Mouse (Mus musculus): ENCODE data around the gene Gapvd1. TPM values are rescaled to one million over a fixed set of nuclear protein-coding genes. Genes with fewer than 3 reads are reported as not detected.
"Not testable (repeated sequence)": the region's sequence is repeated elsewhere in the genome, so short reads cannot be mapped to it uniquely, and the experiment has no call there.

Gene Gapvd1
- polyA plus RNA-seq, 1 experiment from 2014 or later, result 97.3 TPM

DNA sequence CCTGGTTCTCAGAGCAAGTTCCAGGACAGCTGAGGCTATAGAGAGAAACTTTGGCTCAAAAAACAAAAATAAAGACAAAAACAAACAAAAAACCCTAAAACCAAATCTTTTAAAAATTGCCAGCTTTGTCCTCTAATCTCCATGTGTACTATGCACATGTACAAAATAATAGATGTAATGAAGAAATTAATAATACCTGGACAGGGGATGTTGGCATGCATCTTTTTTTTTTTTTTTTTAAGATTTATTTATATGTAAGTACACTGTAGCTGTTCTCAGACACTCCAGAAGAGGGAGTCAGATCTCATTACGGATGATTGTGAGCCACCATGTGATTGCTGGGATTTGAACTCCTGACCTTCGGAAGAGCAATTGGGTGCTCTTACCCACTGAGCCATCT lies 37.5 kb upstream of the Gapvd1 start:
- not testable (repeated sequence) for H3K4me3 ChIP-seq; H3K4me2 ChIP-seq (replicated peaks); H3K9me3 ChIP-seq; H3K27ac ChIP-seq; H3K9ac ChIP-seq; H3K27me3 ChIP-seq; H3K4me1 ChIP-seq; ATAC-seq (ENCODE audit: low FRiP score, low read depth)
- peaks cover 52% of the 10 kb centered on the region for H3K36me3 ChIP-seq
- WGBS, result 90% methylated on average over 2 of the region's 2 CpGs

DNA sequence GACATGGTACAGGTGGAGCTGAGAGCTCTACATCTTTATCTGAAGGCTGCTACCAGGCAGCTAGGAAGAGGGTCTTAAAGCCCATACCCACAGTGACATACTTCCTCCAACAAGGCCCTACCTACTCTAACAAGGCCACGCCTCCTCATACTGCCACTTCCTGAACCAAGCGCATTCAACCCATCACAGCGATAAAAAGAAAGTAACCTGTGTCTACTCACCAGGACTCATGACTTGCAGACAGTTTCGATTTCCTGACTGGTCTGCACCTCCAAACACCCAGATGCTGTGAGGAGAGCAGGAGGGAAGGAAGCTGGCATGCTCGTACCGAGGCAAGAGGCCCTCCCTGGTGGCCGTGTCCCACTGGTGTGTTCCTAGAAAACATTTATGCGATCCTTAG lies 35.2 kb upstream of the Gapvd1 start:
- Histone ChIP-seq H3K27ac (no peak overlapping the region), H3K36me3 (peaks cover 57% of the 10 kb centered on the region), H3K9ac (no peak overlapping the region), H3K27me3 (no peaks in the 10 kb centered on the region), H3K4me1 (no peaks in the 10 kb centered on the region), H3K9me3 (no peaks in the 10 kb centered on the region), H3K4me2 (replicated peaks) (no peak overlapping the region), H3K4me3 (no peak overlapping the region)
- 93% methylated on average over 8 of the region's 8 CpGs for WGBS
- no peak for ATAC-seq (ENCODE audit: low FRiP score, low read depth)

DNA sequence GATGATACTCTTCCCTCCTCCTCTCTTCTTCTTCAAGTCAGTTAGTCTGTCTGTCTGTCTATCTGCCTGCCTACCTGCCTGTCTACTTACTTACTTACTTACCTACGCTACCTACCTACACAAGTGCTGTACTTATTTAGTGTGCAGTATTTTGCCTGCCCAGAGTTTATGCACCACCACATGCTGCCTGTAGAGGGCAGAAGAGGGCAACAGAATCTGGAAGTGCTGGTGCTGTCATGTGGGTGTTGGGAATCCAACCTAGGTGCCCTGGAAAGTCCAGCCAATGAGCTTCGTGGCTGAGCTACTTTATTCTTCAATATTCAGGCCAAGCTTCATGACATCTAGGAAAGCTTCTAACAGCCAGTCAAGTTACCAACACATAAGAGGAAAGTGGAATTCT lies 29.1 kb upstream of the Gapvd1 start:
- Histone ChIP-seq H3K36me3 (peaks cover 85% of the 10 kb centered on the region), H3K27me3 (no peaks in the 10 kb centered on the region), H3K27ac (no peak overlapping the region), H3K4me1 (no peaks in the 10 kb centered on the region), H3K9ac (no peak overlapping the region), H3K4me3 (no peak overlapping the region), H3K9me3 (no peaks in the 10 kb centered on the region), H3K4me2 (replicated peaks) (no peak overlapping the region)
- 82% methylated on average over 2 of the region's 2 CpGs for WGBS
- no peak for ATAC-seq (ENCODE audit: low FRiP score, low read depth)

DNA sequence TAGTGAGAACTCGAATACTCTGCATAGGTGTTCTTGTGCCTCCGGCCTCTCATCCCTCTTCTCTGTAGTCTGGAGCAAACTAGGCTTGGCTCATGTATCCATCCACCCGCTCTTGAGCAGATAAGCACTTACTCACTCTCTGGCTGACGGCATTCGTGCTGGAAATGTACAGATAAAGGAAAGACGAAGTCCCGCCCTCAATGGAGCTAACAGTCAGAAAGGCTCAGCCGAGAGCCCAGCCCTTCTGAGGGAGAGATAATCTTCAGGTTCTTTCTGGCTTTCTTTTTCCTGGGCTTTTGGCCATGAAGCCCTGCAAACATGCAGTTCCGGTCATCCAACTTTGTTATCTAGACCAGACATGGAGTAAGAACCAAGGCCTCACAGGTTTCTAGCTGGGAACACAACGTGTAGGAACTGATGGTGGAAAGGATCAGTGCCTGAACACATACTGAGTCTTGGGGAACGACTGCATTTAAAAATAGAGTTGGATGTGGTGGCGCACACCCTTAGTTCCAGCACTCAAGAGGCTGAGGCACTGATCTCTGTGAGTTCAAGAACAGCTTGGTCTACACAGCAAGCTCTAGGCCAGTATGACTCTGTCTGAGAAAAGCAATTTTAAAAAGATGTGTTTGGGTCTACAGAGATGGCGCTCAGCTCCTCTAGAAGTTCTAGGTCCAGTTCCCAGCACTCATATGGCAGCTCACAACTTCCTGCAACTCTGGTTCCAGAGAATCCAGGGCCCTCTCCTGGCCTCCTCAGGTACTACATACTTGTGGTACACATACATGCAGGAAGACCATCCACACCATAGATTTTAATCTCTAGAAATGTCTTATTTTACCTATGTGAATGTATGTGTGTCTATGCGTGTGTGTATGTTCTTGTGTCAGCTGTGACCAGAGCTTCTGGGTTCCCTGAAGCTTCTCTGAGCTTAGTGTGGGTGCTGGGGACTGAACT lies 28.3 kb upstream of the Gapvd1 start:
- H3K4me1 ChIP-seq, result no peaks in the 10 kb centered on the region
- WGBS, result 92% methylated on average over 14 of the region's 14 CpGs
- H3K27me3 ChIP-seq, result no peaks in the 10 kb centered on the region
- no peak overlapping the region for H3K9ac ChIP-seq
- peaks cover 87% of the 10 kb centered on the region for H3K36me3 ChIP-seq
- no peak overlapping the region for H3K27ac ChIP-seq
- H3K9me3 ChIP-seq, result no peaks in the 10 kb centered on the region
- no peak overlapping the region for H3K4me2 ChIP-seq (replicated peaks)
- no peak for ATAC-seq (ENCODE audit: low FRiP score, low read depth)
- H3K4me3 ChIP-seq, result no peak overlapping the region

DNA sequence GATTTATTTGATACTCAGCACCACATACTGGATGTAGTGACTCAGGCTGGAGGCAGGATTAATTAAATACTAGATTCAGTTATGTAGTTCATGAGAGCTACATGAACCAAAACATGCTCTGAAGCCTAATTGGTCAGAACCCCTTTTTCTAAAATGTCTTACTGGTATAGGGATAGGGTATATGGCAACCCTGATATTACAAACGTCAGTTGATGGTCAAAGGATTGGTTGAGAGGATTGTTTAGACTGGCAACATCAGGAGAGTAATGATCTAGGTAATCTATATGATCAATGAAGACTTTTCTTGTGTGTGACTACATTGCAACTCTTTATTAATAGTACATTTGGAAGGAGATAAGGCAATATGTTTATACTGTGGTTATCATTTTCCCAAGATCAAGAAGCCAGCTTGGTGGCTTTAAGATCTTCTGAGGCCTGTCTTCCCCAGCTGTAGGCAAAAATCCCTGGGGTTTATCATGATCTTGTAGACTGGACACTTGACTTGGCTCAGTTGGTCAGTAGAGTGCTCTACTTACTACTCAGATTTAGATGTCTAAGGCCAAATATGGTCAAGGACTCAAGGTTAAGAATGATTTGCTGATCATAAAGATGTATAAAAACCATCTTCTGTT lies 22.3 kb upstream of the Gapvd1 start:
- WGBS, result 49% methylated on average over 1 of the region's 1 CpGs
- no peaks in the 10 kb centered on the region for H3K9me3 ChIP-seq
- peak overlapping the region; percentile 15; the same call in 1 of the 2 replicates for H3K4me3 ChIP-seq
- peak overlapping the region; percentile 71 for H3K4me2 ChIP-seq (replicated peaks)
- no peak overlapping the region for H3K27ac ChIP-seq
- H3K4me1 ChIP-seq, result peaks cover 43% of the 10 kb centered on the region
- H3K9ac ChIP-seq, result no peak overlapping the region
- H3K36me3 ChIP-seq, result peaks cover 88% of the 10 kb centered on the region
- no peaks in the 10 kb centered on the region for H3K27me3 ChIP-seq
- ATAC-seq (ENCODE audit: low FRiP score, low read depth), result no peak

DNA sequence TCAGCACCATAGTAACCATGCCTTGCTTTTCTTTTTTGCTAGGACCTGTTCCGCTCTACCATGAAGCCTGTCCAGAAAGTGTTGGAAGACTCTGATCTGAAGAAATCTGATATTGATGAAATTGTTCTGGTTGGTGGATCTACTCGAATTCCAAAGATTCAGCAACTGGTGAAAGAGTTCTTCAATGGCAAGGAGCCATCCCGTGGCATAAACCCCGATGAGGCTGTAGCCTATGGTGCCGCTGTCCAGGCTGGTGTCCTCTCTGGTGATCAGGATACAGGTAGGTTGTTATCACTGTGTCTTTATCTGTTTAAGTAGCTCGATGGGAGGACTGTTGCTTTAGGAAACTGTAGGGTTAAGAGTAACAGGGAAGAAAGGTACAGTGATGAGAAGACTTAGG lies 19.5 kb upstream of the Gapvd1 start:
- H3K9ac ChIP-seq, result 0 out of 2 replicates have a peak overlapping the region, but pooled peaks have one; percentile 98
- peaks cover 48% of the 10 kb centered on the region for H3K4me1 ChIP-seq
- H3K27ac ChIP-seq, result no peak overlapping the region
- no peak for ATAC-seq (ENCODE audit: low FRiP score, low read depth)
- H3K27me3 ChIP-seq, result no peaks in the 10 kb centered on the region
- peak overlapping the region; percentile 96 for H3K4me3 ChIP-seq
- H3K36me3 ChIP-seq, result peaks cover 64% of the 10 kb centered on the region
- H3K4me2 ChIP-seq (replicated peaks), result peak overlapping the region; percentile 71
- no peaks in the 10 kb centered on the region for H3K9me3 ChIP-seq
- 89% methylated on average over 6 of the region's 6 CpGs for WGBS

DNA sequence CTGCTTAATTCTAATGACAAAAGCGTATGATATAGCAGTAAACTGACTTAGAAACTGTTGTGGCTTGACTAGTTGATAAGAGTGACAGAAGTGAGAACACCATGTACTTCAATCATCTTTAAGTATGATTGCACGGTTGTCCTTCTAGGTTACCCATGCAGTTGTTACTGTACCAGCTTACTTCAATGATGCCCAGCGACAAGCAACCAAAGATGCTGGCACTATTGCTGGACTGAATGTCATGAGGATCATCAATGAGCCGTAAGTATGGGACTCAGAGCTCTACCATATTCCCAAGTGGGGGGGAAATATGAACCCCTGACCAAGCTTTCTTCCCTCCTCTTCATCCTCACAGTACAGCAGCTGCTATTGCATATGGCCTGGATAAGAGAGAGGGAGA lies 18.6 kb upstream of the Gapvd1 start:
- Histone ChIP-seq H3K27me3 (no peaks in the 10 kb centered on the region), H3K4me3 (peak overlapping the region; percentile 96), H3K9ac (peak overlapping the region; percentile 98), H3K9me3 (no peaks in the 10 kb centered on the region), H3K4me2 (replicated peaks) (peak overlapping the region; percentile 71), H3K27ac (no peak overlapping the region), H3K4me1 (peaks cover 48% of the 10 kb centered on the region), H3K36me3 (peaks cover 56% of the 10 kb centered on the region)
- WGBS, result 90% methylated on average over 4 of the region's 4 CpGs
- ATAC-seq (ENCODE audit: low FRiP score, low read depth), result no peak

DNA sequence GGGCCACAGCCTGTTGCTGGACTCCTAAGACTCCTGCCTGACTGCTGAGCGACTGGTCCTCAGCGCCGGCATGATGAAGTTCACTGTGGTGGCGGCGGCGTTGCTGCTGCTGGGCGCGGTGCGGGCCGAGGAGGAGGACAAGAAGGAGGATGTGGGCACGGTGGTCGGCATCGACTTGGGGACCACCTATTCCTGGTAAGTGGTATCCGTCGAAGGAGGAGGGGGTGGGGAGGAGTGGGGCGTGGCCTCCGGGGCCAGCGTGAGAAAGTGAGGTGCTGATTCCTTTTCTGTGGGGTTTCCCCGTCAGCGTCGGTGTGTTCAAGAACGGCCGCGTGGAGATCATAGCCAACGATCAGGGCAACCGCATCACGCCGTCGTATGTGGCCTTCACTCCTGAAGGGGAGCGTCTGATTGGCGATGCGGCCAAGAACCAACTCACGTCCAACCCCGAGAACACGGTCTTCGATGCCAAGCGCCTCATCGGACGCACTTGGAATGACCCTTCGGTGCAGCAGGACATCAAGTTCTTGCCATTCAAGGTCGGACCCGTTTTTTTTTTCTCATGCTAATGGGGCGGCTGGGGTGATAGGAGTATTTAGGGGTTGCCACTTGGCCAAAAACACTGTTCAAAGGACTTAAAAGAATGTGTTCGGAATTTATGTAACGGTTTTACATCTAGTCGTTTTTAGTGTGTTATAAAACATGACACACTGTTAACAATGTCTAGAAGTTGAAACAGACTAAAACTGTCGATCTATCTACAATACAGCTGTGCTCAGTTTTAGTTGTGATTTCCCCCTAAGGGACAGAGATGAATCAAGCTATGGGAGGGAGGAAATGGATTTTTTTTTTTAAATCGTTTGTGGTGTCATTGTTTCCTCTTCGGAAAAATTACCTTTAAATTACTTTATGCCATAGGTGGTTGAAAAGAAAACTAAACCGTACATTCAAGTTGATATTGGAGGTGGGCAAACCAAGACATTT lies 17.5 kb upstream of the Gapvd1 start:
- Histone ChIP-seq H3K36me3 (peaks cover 45% of the 10 kb centered on the region), H3K4me3 (peak overlapping the region; percentile 96), H3K9me3 (no peaks in the 10 kb centered on the region), H3K9ac (peak overlapping the region; percentile 98), H3K27me3 (no peaks in the 10 kb centered on the region), H3K4me2 (replicated peaks) (peak overlapping the region; percentile 71), H3K27ac (peak overlapping the region; percentile 87), H3K4me1 (peaks cover 48% of the 10 kb centered on the region)
- 4% methylated on average over 50 of the region's 50 CpGs for WGBS
- peak; percentile 25; the same call in 1 of the 2 replicates for ATAC-seq (ENCODE audit: low FRiP score, low read depth)

DNA sequence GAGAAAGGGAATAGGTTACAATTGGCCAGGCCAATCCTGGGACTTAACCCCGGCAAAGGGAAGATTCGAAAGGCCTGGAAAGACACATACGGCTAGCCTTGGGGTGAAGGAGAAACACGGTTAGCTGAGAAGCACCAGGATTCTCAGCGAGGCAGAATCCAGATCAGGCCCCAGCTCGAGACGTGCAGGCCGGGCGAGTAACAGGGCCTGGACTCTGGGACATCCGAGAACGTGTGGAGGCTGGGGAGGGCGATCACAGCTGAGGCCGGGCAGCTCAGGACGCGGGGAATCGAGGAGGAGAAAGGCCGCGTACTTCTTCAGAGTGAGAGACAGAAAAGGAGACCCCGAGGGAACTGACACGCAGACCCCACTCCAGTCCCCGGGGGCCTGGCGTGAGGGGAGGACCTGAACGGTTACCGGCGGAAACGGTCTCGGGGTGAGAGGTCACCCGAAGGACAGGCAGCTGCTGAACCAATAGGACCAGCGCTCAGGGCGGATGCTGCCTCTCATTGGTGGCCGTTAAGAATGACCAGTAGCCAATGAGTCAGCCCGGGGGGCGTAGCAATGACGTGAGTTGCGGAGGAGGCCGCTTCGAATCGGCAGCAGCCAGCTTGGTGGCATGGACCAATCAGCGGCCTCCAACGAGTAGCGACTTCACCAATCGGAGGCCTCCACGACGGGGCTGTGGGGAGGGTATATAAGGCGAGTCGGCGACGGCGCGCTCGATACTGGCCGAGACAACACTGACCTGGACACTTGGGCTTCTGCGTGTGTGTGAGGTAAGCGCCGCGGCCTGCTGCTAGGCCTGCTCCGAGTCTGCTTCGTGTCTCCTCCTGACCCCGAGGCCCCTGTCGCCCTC lies 16.6 kb upstream of the Gapvd1 start, which contains the start of gene Hspa5:
TSS of gene Hspa5 (plus strand) at position 603 of the 859 bp plus-strand sequence.
- Histone ChIP-seq H3K4me1 (peaks cover 42% of the 10 kb centered on the region), H3K36me3 (peaks cover 36% of the 10 kb centered on the region), H3K4me2 (replicated peaks) (peak within 1 kb of the TSS; percentile 74), H3K9me3 (no peaks in the 10 kb centered on the region), H3K4me3 (peak within 1 kb of the TSS; percentile 96), H3K27ac (peak within 1 kb of the TSS; percentile 88), H3K27me3 (no peaks in the 10 kb centered on the region), H3K9ac (peak within 1 kb of the TSS; percentile 98)
- peak; percentile 99 for ATAC-seq (ENCODE audit: low FRiP score, low read depth)
- WGBS, result under 1% methylated on average over 59 of the region's 60 CpGs

DNA sequence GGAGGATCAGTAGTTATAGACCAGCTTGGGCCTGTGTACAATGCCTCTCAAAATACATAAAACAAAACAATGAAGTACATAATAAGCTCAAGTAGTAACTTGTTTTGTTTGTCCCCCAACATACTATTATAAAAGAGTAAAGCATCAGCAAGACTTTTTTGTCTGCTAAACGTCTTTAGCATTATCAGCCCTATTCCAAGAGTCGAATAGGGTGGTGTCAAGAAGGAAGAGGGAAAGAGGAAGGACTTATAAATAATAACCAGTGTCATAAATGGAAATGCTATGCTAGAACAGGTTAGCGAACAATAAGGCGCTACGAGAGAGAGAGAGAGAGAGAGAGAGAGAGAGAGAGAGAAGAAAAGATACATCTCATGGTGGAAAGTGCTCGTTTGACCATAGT lies 15.9 kb upstream of the Gapvd1 start:
- 6% methylated on average over 6 of the region's 6 CpGs for WGBS
- Histone ChIP-seq H3K27ac (peak overlapping the region; percentile 88), H3K27me3 (no peaks in the 10 kb centered on the region), H3K4me3 (peak overlapping the region; percentile 96), H3K4me1 (peaks cover 36% of the 10 kb centered on the region), H3K9me3 (no peaks in the 10 kb centered on the region), H3K9ac (peak overlapping the region; percentile 92), H3K36me3 (peaks cover 29% of the 10 kb centered on the region), H3K4me2 (replicated peaks) (peak overlapping the region; percentile 74)
- ATAC-seq (ENCODE audit: low FRiP score, low read depth), result no peak

DNA sequence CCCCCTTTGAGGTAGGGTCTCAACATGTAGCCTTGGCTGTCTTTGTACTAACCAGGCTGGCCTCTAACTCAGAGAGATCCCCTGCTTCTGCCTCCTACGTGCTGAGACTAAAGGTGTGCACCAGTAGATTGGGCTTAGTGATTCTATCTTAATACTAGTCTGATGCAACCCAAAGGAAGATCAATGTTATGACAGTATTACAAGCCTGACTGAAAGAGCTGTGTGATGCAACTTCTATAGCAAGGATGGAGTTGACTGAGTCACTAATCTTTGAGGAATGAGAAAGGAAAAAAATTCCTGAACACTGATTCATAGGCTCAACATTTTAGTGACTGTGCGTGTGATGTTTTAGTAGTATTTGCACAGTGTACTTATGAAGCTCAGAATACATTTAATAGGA lies 15.0 kb upstream of the Gapvd1 start:
- 94% methylated on average over 2 of the region's 2 CpGs for WGBS
- Histone ChIP-seq H3K9ac (no peak overlapping the region), H3K27ac (no peak overlapping the region), H3K4me3 (peak overlapping the region; percentile 96; the same call in 1 of the 2 replicates), H3K27me3 (no peaks in the 10 kb centered on the region), H3K4me2 (replicated peaks) (peak overlapping the region; percentile 74), H3K36me3 (peaks cover 20% of the 10 kb centered on the region), H3K4me1 (peaks cover 27% of the 10 kb centered on the region), H3K9me3 (no peaks in the 10 kb centered on the region)
- no peak for ATAC-seq (ENCODE audit: low FRiP score, low read depth)
